Mouse (Mus musculus): ENCODE measurements around the gene Fli1.
A peak's percentile ranks its signal among the peaks of the same experiment; 100 is the strongest.

The Fli1 gene

DNA sequence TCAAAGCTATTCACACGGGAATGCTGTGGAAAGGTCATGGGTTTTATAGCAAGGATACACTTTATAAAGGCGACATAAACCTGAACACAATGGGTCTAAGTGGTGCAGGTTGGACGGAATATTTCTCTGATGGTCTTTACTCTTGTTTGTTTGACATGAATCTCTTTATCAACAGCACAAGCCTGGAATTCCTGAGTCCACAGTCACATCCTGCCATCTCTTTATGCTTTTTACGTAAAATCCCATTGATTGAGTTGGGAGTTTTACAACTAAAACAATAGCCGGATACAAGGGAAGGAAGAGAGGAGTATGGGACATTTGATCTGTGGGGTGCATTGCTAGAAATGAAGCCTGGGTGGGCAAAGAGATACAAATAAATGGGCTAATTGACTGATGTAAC is 16.9 kb downstream of the Fli1 start:
- no peak for DNase-seq (ENCODE audit: low spot score in 2 of 2)

DNA sequence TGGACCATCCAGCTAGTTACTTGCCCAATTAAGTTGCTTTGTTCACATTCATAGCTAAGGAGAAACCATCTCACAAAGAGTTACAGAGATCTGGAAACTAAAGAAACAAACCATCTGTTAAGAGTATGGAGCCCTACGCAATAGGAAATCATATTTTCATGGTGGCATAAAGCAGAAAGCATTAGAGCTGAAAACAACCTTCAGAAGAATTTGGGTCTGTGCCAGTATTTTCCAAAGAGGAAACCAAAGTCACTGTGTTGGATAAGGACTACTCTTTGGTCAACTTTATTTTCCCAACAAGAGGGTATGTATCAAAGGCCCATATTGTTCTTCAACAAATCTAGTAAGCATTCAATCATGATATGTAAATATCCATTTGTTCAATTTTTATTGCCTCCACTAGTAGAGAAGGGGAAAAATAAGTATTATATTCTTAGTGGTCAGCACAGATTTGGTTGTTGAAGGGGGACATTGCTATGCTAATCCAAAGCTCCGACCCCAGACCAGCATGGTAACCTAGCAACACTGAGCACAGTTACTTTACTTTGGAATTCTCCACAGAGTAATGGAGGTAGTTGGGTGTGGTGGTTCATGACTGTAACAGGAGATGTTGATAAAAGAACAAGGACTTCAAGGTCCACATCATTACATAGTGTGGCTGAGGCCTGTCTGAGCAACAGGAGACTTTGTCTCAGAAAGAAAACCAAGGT is 20.0 kb downstream of the Fli1 start:
- no peak for DNase-seq (ENCODE audit: low spot score in 2 of 2)

DNA sequence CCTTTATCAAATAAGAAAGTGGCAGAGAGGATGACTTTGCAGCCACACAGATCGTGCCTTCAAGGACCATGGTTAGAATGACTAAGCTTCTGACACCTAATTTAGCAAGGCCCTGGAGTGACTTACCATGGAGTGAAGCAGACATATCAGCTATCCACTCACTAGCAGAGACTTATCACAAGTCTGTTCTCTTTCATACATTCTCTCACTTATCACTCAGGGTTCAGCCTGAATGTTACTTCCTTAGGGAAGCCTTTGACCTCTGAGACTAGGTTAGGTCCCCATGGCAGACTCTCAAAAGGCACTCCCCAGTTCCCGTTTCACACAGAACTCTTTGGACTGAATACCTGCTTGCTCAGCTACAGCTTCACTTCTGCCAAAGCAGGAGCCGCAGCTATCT is 21.3 kb downstream of the Fli1 start:
- no peak for DNase-seq (ENCODE audit: low spot score in 2 of 2)

DNA sequence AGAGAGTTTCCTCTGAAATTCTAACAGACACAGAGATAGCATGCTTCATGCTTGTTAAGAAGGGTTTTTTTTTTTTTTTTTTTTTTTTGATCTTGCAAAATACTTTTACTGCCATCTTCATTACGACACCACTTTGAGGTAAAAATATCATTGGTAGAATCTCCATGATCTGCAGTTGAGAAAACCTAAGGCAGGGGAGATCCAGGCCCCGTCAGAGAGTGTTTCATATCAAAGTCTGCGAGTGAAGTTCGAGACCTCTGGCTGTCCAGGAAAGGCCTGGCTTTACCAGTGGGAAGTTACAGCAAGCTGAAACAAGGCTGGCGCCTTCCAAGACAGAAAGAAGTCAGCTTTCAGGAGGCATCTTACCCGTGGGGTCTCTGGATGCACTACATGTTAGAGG is 21.8 kb downstream of the Fli1 start:
- DNase-seq (ENCODE audit: low spot score in 2 of 2) = no peak

DNA sequence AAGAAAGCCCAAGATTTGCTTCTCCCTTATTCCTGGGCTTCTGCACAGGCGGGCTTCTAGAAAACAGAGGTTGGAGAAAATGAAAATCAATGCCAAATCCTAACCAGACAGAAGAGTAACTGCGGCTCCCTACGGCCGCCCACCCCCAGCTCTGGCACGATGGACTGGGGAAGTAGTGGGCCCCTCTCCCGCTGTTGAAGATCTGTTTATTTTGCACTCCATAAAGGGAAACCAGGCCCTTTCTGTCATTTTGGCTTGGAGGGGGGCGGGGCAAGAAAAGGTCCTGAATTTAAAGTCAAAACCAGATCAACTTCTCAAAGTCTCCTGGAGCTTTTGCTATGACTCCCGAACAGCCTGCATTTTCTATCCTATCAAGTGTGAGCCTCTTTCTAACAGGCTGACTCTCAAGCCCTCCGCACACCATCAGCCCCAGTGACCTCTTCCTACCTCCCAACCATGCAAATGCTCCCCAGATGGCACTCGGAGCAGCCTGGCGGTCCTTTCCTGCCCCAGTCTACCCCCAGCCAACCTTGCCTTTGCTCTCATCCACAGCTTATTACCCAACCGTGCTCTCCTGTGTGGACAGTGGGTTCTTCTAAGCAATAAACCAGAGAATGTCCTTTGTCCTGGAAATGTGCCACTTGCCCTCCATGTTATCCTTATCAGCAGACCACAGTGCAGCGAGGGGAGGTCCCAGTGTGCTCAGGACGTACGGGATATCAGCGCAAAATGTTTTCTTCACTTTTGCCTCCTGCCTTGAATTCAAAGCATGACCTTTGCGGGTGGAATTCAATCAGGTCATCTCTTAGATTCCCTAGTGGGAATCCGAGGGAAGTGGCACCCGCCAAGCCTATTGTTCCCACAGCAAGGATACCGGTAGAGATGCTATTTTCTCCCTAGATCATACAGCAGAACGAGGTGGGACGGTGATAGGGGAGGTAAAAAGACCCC is 23.3 kb downstream of the Fli1 start:
- no peak for DNase-seq (ENCODE audit: low spot score in 2 of 2)

DNA sequence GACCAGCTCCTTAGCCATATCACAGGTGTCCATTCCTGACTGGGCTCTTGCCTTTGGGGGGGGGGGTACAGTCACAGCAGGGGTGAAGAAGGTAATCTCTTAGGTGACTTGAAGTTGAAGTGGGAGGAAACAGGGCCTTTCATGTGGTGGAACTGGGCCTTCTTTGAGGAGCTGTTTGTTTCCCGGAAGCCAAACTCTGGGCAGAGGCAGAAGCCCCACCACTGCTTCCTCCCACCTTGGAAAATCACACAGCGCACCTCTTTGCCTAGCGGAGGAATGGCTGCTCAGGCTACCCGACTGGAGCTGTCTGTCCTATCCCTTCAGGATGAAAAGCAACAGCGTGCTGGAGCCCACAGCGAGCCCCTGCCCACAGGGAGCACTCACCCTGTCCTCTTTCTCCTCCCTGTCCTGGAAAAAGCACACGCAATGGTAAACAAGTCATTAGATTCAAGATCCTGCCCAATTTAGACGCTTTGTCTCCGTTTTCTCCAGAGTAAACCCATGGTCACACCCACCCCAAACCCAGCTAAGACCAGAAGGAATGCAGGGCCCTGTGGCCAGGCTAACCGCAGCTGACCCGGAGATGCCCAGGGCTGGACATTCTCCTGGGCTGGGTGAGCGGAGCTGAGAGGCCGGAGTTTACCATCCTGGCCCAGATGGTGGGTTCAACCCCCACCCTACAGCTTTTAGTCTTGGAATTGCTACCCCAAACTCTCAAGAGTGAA is 24.1 kb downstream of the Fli1 start:
- no peak for DNase-seq (ENCODE audit: low spot score in 2 of 2)

DNA sequence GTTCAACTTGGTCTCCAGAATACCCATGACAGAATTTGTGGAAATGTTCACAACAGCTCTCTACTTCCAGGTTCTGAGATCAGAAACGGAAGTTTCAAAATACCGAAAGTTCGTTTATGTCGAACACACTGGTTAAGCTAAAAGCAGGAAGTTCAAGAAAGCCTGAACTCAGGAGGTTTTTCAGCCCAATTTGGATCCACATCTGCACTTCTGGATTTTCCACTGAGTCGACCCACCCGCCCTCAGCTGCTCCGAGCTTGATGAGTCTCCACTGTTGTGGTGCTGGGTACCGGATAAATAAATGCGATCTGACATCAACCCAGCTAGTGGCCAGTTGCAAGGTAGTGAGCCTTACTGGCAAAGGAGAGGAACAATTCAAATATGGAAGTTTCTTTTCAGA is 26.0 kb downstream of the Fli1 start:
- DNase-seq (ENCODE audit: low spot score in 2 of 2) = no peak

DNA sequence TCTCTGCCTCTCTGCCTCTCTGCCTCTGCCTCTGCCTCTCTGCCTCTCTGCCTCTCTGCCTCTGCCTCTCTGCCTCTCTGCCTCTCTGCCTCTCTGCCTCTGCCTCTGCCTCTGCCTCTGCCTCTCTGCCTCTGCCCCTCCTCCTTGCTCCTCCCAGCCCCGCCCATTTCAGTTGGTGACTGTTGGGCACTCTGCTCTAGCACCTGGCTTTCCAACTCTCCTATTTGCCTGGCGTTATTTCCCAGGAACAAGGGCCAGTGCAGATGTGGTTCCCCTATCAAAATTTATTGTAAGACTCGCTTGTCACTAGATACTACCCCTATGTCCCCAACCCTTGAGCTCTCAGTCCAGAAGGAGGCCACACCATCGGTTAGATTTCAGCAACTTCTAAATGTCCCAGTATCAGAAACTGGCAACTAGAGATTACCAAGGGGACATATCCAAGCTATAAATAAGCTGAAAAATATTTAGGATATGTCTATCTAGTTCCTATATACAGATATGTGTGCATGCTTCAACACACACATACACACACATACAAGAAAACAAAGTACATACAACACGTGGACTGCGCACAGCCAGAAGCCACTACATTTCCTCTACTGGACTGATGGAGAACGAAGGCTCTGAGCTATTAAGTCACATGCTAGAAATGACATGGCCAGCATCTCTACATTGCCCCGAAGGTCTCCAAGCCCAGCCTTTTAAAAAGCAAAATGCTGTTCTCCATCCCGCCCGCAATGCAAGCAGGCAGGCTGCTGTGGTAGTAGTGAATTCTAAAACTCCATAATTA is 26.6 kb downstream of the Fli1 start:
- peak in 1 of 2 experiments; percentile 76 for DNase-seq (ENCODE audit: low spot score in 2 of 2)

DNA sequence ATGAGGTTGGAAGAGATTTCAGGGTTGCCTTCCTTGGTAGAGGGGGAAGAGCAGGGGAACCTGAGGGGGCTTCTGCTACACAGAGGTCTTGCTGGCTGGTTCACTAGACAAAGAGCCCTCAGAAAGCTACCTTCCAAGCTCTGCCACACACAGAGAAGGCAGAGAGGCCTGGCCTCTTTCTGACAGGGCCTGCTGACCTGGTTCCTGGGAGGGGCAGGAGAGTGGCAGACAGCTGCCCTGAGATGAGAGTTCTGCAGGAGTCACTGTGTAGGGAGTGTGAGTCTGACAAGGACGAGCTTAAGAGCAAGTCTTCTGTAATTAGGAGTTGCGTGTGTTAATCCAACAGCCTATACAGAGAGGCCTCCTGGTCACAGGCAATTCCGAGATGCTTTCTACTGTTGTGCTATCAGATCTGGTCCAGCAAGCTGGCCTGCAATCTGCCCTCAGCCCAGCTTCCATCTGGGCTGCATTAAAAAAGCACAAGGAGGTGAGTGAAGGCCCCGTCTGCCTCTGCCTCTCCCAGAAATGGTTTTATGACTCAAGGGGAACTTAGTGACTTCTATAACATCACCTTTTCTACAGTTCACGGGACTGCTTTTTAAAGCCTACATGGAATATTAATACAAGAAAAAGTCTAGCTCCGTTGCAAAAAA is 28.1 kb downstream of the Fli1 start:
- no peak for DNase-seq (ENCODE audit: low spot score in 2 of 2)

DNA sequence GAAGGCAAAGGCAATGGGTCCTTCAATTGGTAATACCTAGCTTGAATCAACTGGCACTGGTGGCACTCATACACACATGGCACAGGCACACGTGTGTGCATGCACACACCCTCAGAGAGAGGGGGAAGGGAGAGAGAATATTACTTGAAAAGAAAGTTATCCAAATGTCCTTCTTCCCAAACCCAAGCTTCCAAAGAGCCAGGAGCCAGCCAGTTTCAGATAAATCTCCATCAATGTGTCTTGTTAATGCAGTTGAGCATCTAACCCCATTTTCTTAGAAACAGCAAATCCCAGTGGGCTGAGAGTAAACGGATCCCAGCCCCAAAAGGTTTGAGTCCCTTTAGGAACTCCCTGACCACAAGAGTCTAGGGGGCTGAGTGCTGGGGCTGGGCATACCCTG is 29.2 kb downstream of the Fli1 start:
- DNase-seq (ENCODE audit: low spot score in 2 of 2) = no peak

DNA sequence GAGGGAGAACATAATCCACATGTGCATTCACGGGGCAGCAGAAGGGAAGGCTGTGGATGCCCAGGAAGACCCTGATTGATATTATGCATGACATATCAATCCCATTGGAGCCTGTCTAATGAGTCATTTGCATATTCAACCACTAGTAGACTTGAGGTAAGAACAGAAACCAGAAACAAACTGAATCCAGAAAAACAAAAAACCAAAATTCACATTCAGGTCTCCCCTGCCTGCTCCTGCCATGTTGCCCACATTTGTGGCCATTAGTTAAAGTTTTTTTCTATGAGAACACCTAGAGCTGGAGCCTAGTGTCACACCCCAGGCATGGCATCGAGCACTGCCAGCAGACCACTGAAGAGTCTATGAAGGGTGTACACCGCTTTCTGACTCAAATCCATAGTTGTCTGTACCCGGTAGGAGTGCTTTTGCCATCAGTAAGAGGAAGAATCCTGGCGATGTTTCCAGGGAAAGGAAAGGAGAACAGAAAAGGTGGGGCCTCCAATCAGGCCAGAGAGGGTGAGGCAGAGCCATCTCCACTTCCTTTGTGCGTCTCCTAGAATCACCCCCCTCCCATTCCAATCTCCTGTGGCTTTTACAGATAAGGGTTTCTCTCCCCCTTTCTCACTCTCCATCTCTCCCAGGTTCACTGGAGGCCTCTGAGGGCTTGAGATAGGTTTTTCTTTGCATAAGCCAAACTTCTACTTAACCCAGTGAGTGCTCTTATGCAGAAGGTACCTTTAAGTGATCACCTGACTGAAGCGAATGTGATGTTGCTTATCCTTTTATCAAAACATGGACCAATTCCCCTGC is 32.0 kb downstream of the Fli1 start:
- no peak for DNase-seq (ENCODE audit: low spot score in 2 of 2)

DNA sequence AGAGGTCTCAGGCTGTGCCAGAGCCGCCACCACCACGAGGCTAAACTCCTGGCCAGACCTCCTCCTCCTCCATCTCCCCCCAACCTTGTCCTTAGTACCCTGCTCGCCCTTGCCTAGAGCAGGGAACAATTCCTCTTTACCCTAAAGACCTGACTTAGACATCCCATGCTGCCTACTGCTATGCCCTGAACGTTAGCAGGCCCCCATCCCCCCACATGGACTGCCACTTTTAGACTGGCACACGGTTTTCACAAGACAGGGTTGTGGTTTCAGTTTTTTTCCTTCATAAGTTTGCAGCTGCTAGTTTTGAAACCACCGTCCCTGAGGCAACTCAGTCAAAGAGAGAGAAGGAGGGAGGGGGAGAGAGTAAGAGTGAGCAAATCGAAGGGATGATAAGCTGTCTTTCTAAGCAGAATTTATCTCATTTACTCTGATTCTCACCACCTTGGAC is 32.9 kb downstream of the Fli1 start:
- DNase-seq (ENCODE audit: low spot score in 2 of 2) = peak in 1 of 2 experiments; percentile 76

DNA sequence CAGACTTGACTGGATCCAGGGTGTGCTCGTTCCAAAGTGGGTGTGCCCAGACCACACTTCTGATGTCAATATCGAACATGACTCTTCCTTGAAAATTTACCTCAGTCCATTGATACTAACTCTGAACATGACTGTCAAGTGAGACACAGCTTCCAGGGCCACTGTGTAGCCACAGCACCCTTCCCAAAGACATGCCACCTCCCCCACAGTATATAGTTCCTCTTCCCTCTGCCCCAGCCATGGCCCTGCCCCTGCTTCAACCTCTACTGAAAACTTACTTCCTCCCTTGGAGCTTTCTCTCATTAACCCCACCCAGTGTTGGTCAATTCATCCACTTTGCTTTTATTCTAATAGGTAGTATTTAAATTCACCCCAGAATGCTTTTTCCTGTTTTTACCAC is 34.0 kb downstream of the Fli1 start:
- peak in 1 of 2 experiments; percentile 79 for DNase-seq (ENCODE audit: low spot score in 2 of 2)

DNA sequence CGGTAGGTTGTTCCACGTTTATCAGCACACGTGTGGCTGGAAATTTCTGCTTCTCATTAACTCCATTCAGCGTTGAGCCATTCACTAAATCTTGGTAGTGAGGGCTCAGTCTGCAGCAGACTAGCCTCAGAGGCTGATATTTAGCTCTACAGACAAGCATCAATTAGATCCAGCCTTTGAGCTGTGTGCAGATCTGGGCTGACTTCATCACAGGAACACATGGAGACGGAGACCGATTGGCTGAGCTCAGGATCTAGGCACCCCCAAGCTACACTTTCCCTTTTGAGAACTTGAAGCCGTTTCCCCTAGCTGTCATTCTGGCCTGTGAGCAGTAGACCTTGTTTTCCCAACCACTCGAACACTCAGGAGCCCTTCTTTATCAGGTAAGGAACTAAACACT is 34.5 kb downstream of the Fli1 start:
- no peak for DNase-seq (ENCODE audit: low spot score in 2 of 2)

DNA sequence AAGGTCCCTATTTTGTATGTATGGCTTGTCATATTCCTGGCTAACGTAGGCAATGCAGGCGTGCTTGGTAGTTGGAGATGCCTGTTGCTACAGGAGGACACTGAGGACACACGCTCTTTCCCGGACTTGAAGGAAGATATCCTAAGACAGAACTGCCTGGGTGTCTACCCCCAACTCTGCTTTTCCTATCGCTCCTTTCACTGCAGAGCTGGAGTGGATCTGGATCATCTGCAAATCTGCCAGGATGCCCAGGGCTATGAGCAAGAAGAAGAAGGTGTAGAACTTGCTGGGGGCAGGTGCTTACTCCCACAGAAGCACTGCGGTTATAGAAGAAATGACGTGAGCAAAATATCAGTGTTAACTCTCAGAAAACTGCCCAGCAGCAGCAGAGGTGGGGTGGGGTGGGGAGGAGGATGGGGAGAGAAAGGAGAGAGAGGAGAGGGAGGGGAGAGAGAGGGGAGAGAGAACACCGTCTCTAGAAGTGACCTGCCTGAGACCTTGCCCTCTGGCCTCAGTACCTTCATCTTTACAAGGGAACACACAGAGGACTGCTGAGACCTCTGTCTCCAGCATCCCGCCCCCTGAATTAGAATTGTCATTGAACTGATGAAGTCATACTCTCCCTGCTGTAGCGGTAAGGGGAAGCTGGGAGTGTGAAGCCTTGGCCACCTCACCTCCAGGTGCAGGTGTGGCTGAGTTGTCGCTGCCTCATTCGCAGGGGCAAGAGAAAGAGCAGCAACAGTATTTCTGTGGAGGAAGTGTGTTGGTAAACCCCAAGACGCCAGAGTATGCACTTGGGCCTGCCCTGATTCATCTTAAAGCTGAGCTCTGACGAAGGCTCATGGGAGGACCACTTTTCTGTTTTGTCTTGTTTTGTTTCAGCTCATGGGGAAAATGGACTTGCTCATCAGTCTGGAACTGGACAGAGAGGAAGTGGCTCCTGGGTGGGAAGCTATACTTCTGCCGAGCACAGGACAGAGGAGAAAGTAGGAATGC is 35.5 kb downstream of the Fli1 start:
- DNase-seq (ENCODE audit: low spot score in 2 of 2) = no peak

DNA sequence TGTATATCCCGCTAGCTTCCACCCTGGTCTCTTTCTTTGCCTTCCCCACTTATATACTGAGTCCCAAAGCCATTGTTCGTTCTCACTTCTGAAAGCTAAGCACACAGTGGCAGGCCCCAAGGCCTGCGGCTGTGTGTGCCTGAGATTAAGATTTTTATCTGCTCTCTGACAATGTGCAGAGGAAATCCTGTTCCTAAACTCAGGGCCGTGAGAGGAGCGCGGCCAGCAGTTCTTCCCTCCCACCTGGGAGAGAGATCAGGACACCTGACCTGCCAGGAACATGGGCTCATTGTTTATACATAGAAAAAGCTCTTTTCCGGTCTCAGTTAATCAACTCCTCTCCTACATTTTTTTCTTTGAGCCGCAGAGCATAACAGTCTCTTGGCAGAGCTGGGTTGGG is 36.5 kb downstream of the Fli1 start:
- no peak for DNase-seq (ENCODE audit: low spot score in 2 of 2)

DNA sequence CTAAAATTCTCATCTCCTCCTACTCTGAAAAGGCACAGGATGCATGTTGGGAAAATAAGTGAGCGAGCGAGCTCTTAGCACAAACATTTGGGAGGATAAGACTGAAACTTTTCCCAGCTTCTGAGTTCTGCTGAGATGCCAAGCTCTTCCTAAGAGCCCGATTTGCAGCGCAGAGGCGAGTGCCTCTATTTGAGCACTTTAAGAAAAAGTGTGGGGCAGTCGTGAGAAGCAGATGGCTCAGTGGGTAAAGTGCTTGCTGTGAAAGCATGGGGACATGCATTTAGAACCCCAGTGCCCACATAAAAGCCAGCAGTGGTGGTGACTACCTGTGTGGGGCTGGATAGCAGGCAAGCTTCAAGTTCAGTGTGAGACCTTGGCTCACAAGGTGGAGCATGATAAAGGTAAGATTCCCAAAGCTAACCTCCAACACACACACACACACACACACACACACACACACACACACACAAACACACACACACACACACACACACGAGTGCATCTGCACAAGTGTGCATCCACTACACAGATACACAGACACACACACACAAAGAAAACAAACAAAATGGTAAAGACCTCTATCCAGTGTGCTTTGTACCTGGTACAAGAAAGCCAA is 37.1 kb downstream of the Fli1 start:
- no peak for DNase-seq (ENCODE audit: low spot score in 2 of 2)

DNA sequence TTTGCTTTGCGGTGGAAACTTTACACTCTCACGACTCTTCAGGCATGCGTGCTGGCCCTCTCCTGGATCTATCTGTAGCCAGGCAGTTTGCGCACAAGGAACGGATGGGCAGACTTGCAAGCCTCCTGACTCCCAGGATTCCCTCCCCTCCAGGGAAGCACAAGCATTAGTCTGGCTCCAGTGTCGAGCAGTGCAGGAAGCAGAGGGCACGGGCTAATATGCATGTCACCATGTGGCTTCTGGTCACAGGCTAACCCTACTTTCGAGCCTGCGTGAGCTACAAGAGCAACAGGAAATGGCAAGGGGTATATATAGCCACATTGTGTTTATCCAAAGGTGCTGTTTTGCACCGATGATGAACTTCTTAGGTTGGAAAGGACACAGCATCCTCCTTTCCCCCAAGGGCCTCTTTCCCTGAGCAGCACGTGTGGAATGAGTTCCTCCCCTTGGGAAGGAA is 38.6 kb downstream of the Fli1 start:
- DNase-seq (ENCODE audit: low spot score in 2 of 2) = no peak

Data from spleen, postnatal 10 days (tissue).